Mouse (Mus musculus): ENCODE data around the gene Timp3.

DNA sequence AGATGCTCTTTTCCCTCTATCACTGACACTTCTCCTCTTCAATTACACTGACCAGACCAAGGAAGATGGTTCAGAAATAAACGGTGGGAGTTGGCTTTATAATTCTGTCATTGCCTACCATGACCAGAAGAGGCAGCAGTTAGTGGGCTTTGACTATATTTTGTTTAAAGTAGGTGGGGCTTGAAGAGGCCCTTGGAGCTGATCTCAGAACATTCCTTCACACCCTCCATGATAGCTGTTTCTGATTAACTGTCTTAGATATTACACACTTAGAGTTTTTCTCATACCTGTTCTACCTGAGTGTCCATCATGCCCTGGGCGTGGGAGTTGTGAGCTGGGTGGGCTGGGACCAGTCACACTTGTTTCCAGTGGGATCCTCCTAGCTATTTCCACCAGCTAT lies 28.5 kb downstream of the Timp3 start:
- peak; percentile 62 for TF ChIP-seq CTCF (IDR thresholded peaks at IDR 0.05)
- peak; percentile 96 for TF ChIP-seq EP300 (IDR thresholded peaks at IDR 0.05)
